Mouse (Mus musculus) macrophage (primary cell): ENCODE data around the gene Nuak2. TPM values are rescaled to one million over a fixed set of nuclear protein-coding genes. Genes with fewer than 3 reads are reported as not detected.

Source experiments
- H3K27ac ChIP-seq: fragments of 350-480 bp; formaldehyde crosslinking; 2 replicates; pipeline ENCODE4 v1.9.0; 2021
- H3K36me3 ChIP-seq: fragments of 350-480 bp; formaldehyde crosslinking; 2 replicates; pipeline ENCODE4 v1.9.0; 2021; ENCODE audit errors: inconsistent target
- H3K4me3 ChIP-seq: fragments of 350-480 bp; formaldehyde crosslinking; 2 replicates; pipeline ENCODE4 v1.9.0; 2021; ENCODE audit errors: inconsistent target
- H3K79me2 ChIP-seq: fragments of 350-480 bp; formaldehyde crosslinking; 2 replicates; pipeline ENCODE4 v1.9.0; 2021; ENCODE audit errors: inconsistent target
- WGBS: methylation state at CpG from one replicate; pipeline ENCODE4 v1.1.7; 2026; ENCODE audit warnings: inconsistent platforms; ENCODE audit not compliant: missing documents; 5-methylcytosine and 5-hydroxymethylcytosine counted together
- polyA plus RNA-seq: library from polyadenylated mRNA; stranded (reverse); fragments of 250-400 nt; gene quantifications from 3 replicates; pipeline ENCODE4 v1.2.4, GENCODE M21; 2018; ENCODE audit warnings: inconsistent platforms

Gene Nuak2
- polyA plus RNA-seq, 1 experiment from 2014 or later = 12.2 TPM

GRCm38 (mm10) chr1:132364896-132365557 is 49.1 kb downstream of the Nuak2 start:
- Histone ChIP-seq H3K79me2 (no peaks in the 10 kb centered on the region), H3K4me3 (no peak overlapping the region), H3K27ac (no peak overlapping the region), H3K36me3 (peaks cover 8% of the 10 kb centered on the region)
- 92% methylated on average over 7 of the region's 7 CpGs for WGBS

GRCm38 (mm10) chr1:132365645-132366044 is 49.7 kb downstream of the Nuak2 start:
- no peak overlapping the region for H3K27ac ChIP-seq
- H3K79me2 ChIP-seq = no peaks in the 10 kb centered on the region
- H3K36me3 ChIP-seq = peaks cover 4% of the 10 kb centered on the region
- no peak overlapping the region for H3K4me3 ChIP-seq
- 90% methylated on average over 3 of the region's 4 CpGs for WGBS

DNA sequence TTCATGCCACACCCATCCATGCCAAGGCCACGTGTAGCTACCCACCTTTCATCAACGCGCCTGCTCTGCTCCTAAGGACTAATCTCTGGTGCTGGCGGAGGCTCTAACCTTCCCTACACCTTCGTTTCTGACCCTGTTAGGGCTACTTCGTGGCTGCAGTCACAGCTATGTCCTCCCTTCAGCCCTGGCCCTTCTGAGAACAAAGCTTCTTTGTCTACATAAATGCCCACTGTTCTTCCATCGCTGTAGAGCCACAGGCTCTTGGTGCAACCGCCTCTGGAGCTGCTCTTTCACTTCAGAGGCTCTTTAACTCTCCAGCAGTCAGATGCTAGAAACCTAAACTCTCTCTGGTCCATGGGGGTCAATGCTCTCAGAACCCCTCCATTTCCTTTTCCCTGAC is 50.3 kb downstream of the Nuak2 start:
- H3K79me2 ChIP-seq = no peaks in the 10 kb centered on the region
- H3K27ac ChIP-seq = no peak overlapping the region
- 97% methylated on average over 8 of the region's 8 CpGs for WGBS
- H3K36me3 ChIP-seq = no peaks in the 10 kb centered on the region; the same call in 1 of the 2 replicates
- no peak overlapping the region for H3K4me3 ChIP-seq

DNA sequence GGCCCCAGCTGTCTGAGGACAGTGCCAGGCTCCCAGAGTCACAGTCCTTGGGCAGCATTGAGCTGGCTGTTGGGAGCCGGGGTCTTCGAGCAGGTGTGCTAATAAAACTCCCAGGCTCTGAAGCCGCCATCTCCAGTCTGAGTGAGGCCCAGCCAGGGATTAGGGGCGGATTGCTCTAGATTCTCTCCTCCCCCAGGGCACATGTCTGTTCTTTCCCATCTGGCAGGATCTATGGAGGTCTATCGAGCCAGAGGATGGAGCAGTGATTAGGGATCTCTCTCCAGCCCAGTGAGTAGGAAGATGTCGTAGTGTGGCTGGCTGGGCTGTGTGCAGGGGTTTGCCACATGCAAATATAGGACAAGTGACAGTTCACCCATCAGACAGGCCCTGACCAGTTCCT is 51.0 kb downstream of the Nuak2 start:
- no peaks in the 10 kb centered on the region for H3K79me2 ChIP-seq
- no peak overlapping the region for H3K4me3 ChIP-seq
- no peaks in the 10 kb centered on the region for H3K36me3 ChIP-seq
- no peak overlapping the region for H3K27ac ChIP-seq
- WGBS = 96% methylated on average over 6 of the region's 6 CpGs

DNA sequence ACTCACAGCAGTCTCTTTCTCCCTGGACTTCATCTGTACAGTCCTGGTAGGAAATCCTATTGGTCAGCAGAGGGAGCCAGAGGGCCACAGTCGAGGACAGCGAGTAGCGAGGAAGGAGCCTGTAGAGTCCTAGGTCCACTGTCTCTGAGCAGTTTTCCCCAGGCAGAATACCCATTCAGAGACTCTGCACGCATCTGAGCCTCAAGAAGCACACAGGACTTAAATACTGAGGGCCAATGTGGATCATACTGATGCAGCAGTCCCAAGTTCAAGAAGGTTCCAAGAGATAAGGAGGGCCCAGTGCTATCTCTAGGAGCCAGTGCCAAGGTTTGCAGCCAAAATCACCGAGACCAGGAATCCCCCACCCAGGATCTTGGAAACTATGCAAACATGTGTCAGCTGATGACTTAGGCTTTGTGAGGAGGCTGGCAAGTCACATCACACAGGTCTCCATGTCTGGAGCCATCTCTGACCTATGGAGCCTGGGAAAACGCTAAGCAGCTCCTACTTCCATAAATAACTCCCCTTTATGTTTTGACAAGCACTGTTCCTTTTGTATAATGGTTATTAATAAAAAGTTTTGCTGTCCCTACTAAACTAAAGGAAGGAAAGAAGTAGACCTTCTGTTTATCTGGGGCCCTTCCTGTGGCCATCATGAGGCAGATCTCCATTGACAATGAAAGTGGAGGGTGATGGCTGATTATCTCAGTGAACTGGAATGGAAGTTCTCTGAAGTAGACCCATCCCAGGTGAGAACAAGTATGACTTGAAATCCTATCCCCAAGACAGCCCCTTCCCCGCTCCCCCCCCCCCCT is 52.0 kb downstream of the Nuak2 start:
- no peaks in the 10 kb centered on the region for H3K79me2 ChIP-seq
- WGBS = 38% methylated on average over 6 of the region's 7 CpGs
- H3K36me3 ChIP-seq = no peaks in the 10 kb centered on the region
- no peak overlapping the region for H3K27ac ChIP-seq
- H3K4me3 ChIP-seq = no peak overlapping the region

GRCm38 (mm10) chr1:132370681-132371173 is 54.8 kb downstream of the Nuak2 start:
- H3K79me2 ChIP-seq = no peaks in the 10 kb centered on the region
- H3K4me3 ChIP-seq = no peak overlapping the region
- no peaks in the 10 kb centered on the region for H3K36me3 ChIP-seq
- peak overlapping the region; percentile 92 for H3K27ac ChIP-seq
- 7% methylated on average over 9 of the region's 9 CpGs for WGBS

GRCm38 (mm10) chr1:132371298-132372081 is 55.6 kb downstream of the Nuak2 start:
- Histone ChIP-seq H3K36me3 (no peaks in the 10 kb centered on the region), H3K4me3 (no peak overlapping the region), H3K27ac (peak overlapping the region; percentile 92), H3K79me2 (no peaks in the 10 kb centered on the region)
- WGBS = 73% methylated on average over 8 of the region's 8 CpGs

DNA sequence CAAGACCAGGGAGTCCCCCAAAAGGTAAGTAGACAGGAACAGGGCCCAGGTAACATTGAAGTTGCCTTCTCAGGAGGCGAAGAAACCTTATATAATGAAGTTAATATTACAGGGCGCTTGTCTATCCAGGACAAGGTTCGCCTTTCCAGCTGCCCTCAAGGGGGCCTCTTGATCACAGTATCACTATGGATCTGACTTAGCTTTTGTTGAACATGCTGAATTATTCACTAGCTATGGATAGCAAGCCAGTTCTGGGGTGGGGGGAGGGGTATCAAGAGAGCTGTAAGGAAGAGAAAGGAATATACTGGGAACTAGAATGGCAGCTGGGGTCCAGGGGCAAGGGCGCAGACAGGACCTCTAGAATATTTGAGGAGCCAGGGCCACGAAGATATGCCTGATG is 56.4 kb downstream of the Nuak2 start:
- no peaks in the 10 kb centered on the region for H3K79me2 ChIP-seq
- H3K36me3 ChIP-seq = no peaks in the 10 kb centered on the region
- no peak overlapping the region for H3K27ac ChIP-seq
- 93% methylated on average over 5 of the region's 5 CpGs for WGBS
- H3K4me3 ChIP-seq = no peak overlapping the region

GRCm38 (mm10) chr1:132372896-132373534 is 57.1 kb downstream of the Nuak2 start:
- Histone ChIP-seq H3K4me3 (no peak overlapping the region), H3K36me3 (no peaks in the 10 kb centered on the region)
- WGBS = 100% methylated on average over 6 of the region's 6 CpGs

DNA sequence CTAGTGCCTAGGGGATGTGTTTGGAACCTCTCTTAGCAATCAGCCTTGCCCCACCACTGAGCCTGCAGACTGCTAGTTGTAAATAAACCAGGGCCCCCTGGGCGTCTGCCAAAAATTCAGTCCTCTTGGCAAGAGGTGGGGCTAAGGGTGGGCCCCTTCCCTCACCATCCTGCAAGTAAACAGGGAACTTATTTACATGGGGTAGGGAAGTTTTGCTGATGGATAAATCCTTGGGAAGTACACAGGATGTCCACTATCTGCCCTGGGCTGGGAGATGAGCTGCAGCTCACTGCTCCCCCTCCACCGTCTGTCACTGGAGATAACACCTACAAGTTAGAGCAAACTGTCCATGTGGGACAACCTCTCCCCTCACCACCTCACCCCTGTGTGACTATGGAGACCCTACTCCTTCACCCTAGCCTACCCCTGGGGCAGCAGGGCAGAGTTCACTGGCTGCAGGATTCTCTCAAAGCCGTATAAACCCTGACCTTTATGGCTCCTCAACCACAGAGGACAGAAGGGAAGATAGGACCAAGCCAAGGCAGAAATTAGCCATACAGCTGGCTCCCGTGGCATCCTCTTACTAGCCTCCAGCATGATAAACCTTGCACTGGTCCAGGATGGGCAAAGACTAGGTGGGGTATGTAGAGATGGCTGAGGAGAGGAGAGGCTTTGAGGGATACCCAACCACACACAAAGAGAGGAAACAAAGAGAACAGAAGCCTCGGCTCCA is 58.4 kb downstream of the Nuak2 start:
- Histone ChIP-seq H3K79me2 (no peaks in the 10 kb centered on the region), H3K36me3 (no peaks in the 10 kb centered on the region), H3K4me3 (no peak overlapping the region), H3K27ac (no peak overlapping the region)
- 48% methylated on average over 5 of the region's 5 CpGs for WGBS

More at GRCm38 (mm10) chr1:132372896-132373534, 57.1 kb downstream of the Nuak2 start:
- Histone ChIP-seq H3K79me2 (no peaks in the 10 kb centered on the region), H3K27ac (no peak overlapping the region)

DNA sequence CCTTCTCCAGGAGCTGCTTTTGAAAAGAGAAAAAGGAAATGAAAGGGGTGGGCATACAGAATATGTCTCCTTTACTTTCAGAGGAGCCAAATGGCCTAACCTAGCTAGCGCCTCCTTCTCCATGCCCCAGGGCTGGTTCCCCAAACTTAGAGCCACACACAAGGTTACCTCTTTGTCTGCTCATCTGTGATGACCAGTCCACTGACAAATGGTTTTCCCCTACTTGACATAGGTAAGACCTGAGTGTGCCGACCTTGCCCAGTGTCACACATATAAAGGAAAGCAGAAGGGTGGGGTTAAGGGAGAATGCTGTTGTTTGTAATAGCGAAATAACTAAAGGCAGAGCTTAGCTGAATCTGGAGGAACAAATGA is 58.9 kb downstream of the Nuak2 start:
- H3K4me3 ChIP-seq = no peak overlapping the region
- H3K27ac ChIP-seq = no peak overlapping the region
- H3K79me2 ChIP-seq = no peaks in the 10 kb centered on the region
- H3K36me3 ChIP-seq = no peaks in the 10 kb centered on the region
- 46% methylated on average over 3 of the region's 3 CpGs for WGBS

DNA sequence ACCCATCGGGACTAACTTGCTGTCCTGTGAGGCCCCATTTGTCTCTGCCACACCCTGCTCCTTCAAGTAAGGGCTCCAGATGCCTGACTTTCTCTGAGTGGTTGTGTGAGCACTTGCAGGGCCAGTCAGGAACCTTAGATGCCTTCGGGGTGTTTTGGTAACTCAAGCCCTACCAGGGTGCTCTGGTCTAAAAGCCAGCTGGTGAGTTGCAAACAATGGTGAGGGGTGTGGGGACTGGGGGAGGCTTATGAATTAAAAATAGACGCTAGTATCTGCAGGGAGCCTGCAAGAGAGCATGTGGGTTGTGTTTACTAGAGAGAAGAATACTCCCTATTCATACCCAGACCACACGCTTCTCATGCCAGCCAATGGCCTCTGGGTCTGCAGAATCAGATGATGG is 59.3 kb downstream of the Nuak2 start:
- H3K36me3 ChIP-seq = no peaks in the 10 kb centered on the region
- no peak overlapping the region for H3K27ac ChIP-seq
- no peaks in the 10 kb centered on the region for H3K79me2 ChIP-seq
- 81% methylated on average over 4 of the region's 4 CpGs for WGBS
- no peak overlapping the region for H3K4me3 ChIP-seq

DNA sequence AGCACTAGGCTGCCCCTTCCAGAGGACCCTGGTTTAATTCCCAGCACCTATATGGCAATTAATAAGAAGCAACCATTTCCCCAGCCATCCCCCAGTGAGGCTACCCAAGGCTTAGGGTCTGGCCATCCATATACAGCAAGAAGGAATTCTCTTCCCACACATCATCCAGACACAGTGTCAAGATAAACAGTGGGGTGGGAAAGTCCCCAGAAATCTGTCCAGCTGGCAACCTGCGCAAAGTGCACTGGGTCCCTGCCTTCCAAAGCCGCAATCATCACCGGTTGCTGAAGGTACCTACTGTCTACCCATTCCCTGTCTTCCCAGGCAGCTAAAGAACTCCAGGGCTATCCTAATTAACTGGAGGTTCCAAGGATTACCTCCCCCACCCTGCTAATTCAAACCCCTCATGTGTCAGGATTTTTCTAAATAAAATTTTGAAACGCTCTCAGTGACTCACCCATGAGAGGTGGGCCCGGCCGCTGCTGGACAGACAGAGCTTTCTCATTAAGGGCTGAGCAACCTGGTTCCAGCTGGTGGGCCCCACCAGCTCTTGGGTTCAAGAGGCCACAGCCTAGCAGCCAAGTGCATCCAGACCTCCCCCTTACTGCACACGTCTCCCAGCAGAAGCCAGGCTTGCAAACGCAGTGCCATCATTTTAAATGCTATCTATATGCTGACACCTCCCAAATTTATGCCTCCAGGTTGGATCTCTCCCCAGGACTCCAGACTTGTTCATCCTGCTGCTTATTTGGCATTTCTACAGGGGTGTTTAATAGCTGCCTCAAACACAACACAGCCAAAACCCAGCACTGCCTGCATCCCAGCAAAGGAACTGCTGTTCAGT is 60.5 kb downstream of the Nuak2 start:
- Histone ChIP-seq H3K4me3 (no peak overlapping the region), H3K79me2 (no peaks in the 10 kb centered on the region), H3K27ac (no peak overlapping the region), H3K36me3 (no peaks in the 10 kb centered on the region)
- WGBS = 94% methylated on average over 8 of the region's 8 CpGs
